Mouse (Mus musculus) urinary bladder, postnatal 0 days (tissue): ENCODE measurements around the gene Ctsll3. TPM values are rescaled to one million over a fixed set of nuclear protein-coding genes. Genes with fewer than 3 reads are reported as not detected.

Source experiments
- polyA plus RNA-seq: library from polyadenylated mRNA; unstranded; fragments of >200 nt; fragmentation: Nextera tagmentation; extraction: Ambion mirVana; gene quantifications from 2 replicates; pipeline ENCODE4 v1.2.1, GENCODE M21; 2015

Gene Ctsll3
- polyA plus RNA-seq = 0.23 TPM in 1 of 2 replicates, not detected in the other

GRCm38 (mm10) chr13:60802749-60803148, at the start of gene Ctsll3:
Ctsll3 (minus strand) TSS chr13:60802849.

GRCm38 (mm10) chr13:60786264-60786663, 16.4 kb downstream of the Ctsll3 start, which contains the start of gene BC051665:
BC051665 (minus strand) TSS chr13:60786364.

Other genes with a start within 250 kb of the Ctsll3 start
- gene Dapk1, start 200.9 kb downstream of the Ctsll3 start, polyA plus RNA-seq = 18.0 and 18.7 TPM in 2 replicates
- not detected in 2 replicates for gene BC051665, start 16.5 kb downstream of the Ctsll3 start, polyA plus RNA-seq
- gene 4930486L24Rik, start 61.6 kb upstream of the Ctsll3 start, polyA plus RNA-seq = 0.15 TPM in 1 of 2 replicates, not detected in the other
- 0.29 and 0.67 TPM in 2 replicates for gene Gm49392, start 94.0 kb upstream of the Ctsll3 start, polyA plus RNA-seq
- 6.3 and 14.5 TPM in 2 replicates for gene Ctla2b, start 94.6 kb upstream of the Ctsll3 start, polyA plus RNA-seq
- gene Tpbpb, start 102.0 kb upstream of the Ctsll3 start, polyA plus RNA-seq = not detected in 2 replicates
- gene Gm49393, start 132.7 kb upstream of the Ctsll3 start, polyA plus RNA-seq = 0.26 TPM in 1 of 2 replicates, not detected in the other
- gene Gm49391, start 133.7 kb upstream of the Ctsll3 start, polyA plus RNA-seq = 5.7 and 12.7 TPM in 2 replicates
- 56.6 and 185 TPM in 2 replicates for gene Ctla2a, start 133.8 kb upstream of the Ctsll3 start, polyA plus RNA-seq
- not detected in 2 replicates for gene Tpbpa, start 139.1 kb upstream of the Ctsll3 start, polyA plus RNA-seq
- gene Ctsj, start 203.1 kb upstream of the Ctsll3 start, polyA plus RNA-seq = 0.24 TPM in 1 of 2 replicates, not detected in the other
- gene Ctsq, start 237.8 kb upstream of the Ctsll3 start, polyA plus RNA-seq = not detected in 2 replicates